Mouse (Mus musculus) adrenal gland, adult 2 months (tissue): ENCODE data around the gene Mup19. TPM values are rescaled to one million over a fixed set of nuclear protein-coding genes. Genes with fewer than 3 reads are reported as not detected.
"Not testable (repeated sequence)": the region's sequence is repeated elsewhere in the genome, so short reads cannot be mapped to it uniquely, and the experiment has no call there.

ENCODE experiments used
- DNase-seq: peaks from one replicate; pipeline ENCODE4 v3.0.0; 2021
- long read RNA-seq: library from polyadenylated mRNA; stranded (forward); transcript quantifications from one replicate; pipeline ENCODE4 v2.0.0, GENCODE M21; 2021
- polyA plus RNA-seq: library from polyadenylated mRNA; depleted of rRNA; stranded (reverse); fragments of >200 nt; gene quantifications from 2 replicates; pipeline ENCODE4 v1.2.3, GENCODE M21; 2012; rRNA removed
- total RNA-seq, 2 experiments: library from RNA; stranded (reverse); gene quantifications; 2 replicates each; pipeline ENCODE4 v1.2.3; 2021

The Mup19 gene
- 10 to 100 TPM in 1 of 2 experiments, 1 to 10 TPM in 1; 2.1 to 34.9 TPM for total RNA-seq
- polyA plus RNA-seq = not detected in 2 replicates
- long read RNA-seq, partial matches to known transcripts = 0 of 1 reads
- long read RNA-seq, other reads (novel, unspliced or antisense) = 0 of 1 reads

- DNase-seq = not testable (repeated sequence)
These were observed at the start of gene Mup19 for GRCm38 (mm10) chr4:61782169-61782568. Gene Mup19 (minus strand): TSS chr4:61782269.

- no peak for DNase-seq
These were observed 47.1 kb upstream of the Mup19 start for GRCm38 (mm10) chr4:61829211-61829610.

GRCm38 (mm10) chr4:61823185-61823584 lies 41.1 kb upstream of the Mup19 start:
- no peak for DNase-seq

GRCm38 (mm10) chr4:61822541-61822940 lies 40.5 kb upstream of the Mup19 start:
- DNase-seq = not testable (repeated sequence)

- DNase-seq = no peak
These were observed 33.5 kb upstream of the Mup19 start for GRCm38 (mm10) chr4:61815602-61816001.

- no peak for DNase-seq
These were observed 31.4 kb upstream of the Mup19 start for GRCm38 (mm10) chr4:61813435-61813834.

GRCm38 (mm10) chr4:61811193-61811592 lies 29.1 kb upstream of the Mup19 start:
- peak; percentile 52 for DNase-seq

- not testable (repeated sequence) for DNase-seq
These were observed 26.9 kb upstream of the Mup19 start for GRCm38 (mm10) chr4:61808926-61809325.

GRCm38 (mm10) chr4:61789699-61790098 lies 7.6 kb upstream of the Mup19 start:
- DNase-seq = not testable (repeated sequence)

GRCm38 (mm10) chr4:61784231-61784630 lies 2.2 kb upstream of the Mup19 start:
- DNase-seq = not testable (repeated sequence)

Other genes starting within 250 kb of the Mup19 start
- 1 to 10 TPM; 1.1 to 3.6 TPM for gene Mup17, start 186.4 kb downstream of the Mup19 start, total RNA-seq
- not detected in 2 replicates for gene Mup17, start 186.4 kb downstream of the Mup19 start, polyA plus RNA-seq
- 10 to 100 TPM in 1 of 2 experiments, under 1 TPM in 1; 0.55 to 13.6 TPM for gene Mup18, start 108.1 kb downstream of the Mup19 start, total RNA-seq
- not detected in 2 replicates for gene Mup18, start 108.1 kb downstream of the Mup19 start, polyA plus RNA-seq
- not detected for gene Mup5, start 53.0 kb upstream of the Mup19 start, total RNA-seq
- not detected in 2 replicates for gene Mup5, start 53.0 kb upstream of the Mup19 start, polyA plus RNA-seq